Mouse (Mus musculus): Measurements from ENCODE around the gene Plcb4.
A peak's percentile ranks its signal among the peaks of the same experiment; 100 is the strongest.

Plcb4 gene

GRCm38 (mm10) chr2:135658486-135659390 lies at the start of gene Plcb4:
TSS of gene Plcb4 (plus strand) at chr2:135659011.
- DNase-seq (ENCODE audit: low spot score in 2 of 2), result peak; percentile 69

- no peak for DNase-seq (ENCODE audit: low spot score in 2 of 2)
Observed at GRCm38 (mm10) chr2:135614651-135615261, 44.1 kb upstream of the Plcb4 start.

- DNase-seq (ENCODE audit: low spot score in 2 of 2), result no peak
Observed at GRCm38 (mm10) chr2:135616090-135616489, 42.7 kb upstream of the Plcb4 start.

- DNase-seq (ENCODE audit: low spot score in 2 of 2), result no peak
Observed at GRCm38 (mm10) chr2:135618551-135618950, 40.3 kb upstream of the Plcb4 start.

- no peak for DNase-seq (ENCODE audit: low spot score in 2 of 2)
Observed at GRCm38 (mm10) chr2:135619956-135620355, 38.9 kb upstream of the Plcb4 start.

- DNase-seq (ENCODE audit: low spot score in 2 of 2), result no peak
Observed at GRCm38 (mm10) chr2:135627821-135628220, 31.0 kb upstream of the Plcb4 start.

- DNase-seq (ENCODE audit: low spot score in 2 of 2), result no peak
Observed at GRCm38 (mm10) chr2:135637227-135637626, 21.6 kb upstream of the Plcb4 start.

GRCm38 (mm10) chr2:135641002-135641401 lies 17.8 kb upstream of the Plcb4 start:
- no peak for DNase-seq (ENCODE audit: low spot score in 2 of 2)

GRCm38 (mm10) chr2:135641636-135642035 lies 17.2 kb upstream of the Plcb4 start:
- DNase-seq (ENCODE audit: low spot score in 2 of 2), result no peak

- no peak for DNase-seq (ENCODE audit: low spot score in 2 of 2)
Observed at GRCm38 (mm10) chr2:135646226-135646625, 12.6 kb upstream of the Plcb4 start.

- no peak for DNase-seq (ENCODE audit: low spot score in 2 of 2)
Observed at GRCm38 (mm10) chr2:135646654-135647053, 12.2 kb upstream of the Plcb4 start.

GRCm38 (mm10) chr2:135647985-135648384 lies 10.8 kb upstream of the Plcb4 start:
- DNase-seq (ENCODE audit: low spot score in 2 of 2), result no peak

GRCm38 (mm10) chr2:135650885-135651284 lies 7.9 kb upstream of the Plcb4 start:
- DNase-seq (ENCODE audit: low spot score in 2 of 2), result no peak

GRCm38 (mm10) chr2:135652040-135652439 lies 6.8 kb upstream of the Plcb4 start:
- DNase-seq (ENCODE audit: low spot score in 2 of 2), result no peak

- no peak for DNase-seq (ENCODE audit: low spot score in 2 of 2)
Observed at GRCm38 (mm10) chr2:135652451-135652850, 6.4 kb upstream of the Plcb4 start.

- DNase-seq (ENCODE audit: low spot score in 2 of 2), result no peak
Observed at GRCm38 (mm10) chr2:135655948-135656347, 2.9 kb upstream of the Plcb4 start.

GRCm38 (mm10) chr2:135656586-135656985 lies 2.2 kb upstream of the Plcb4 start:
- no peak for DNase-seq (ENCODE audit: low spot score in 2 of 2)

GRCm38 (mm10) chr2:135659391-135660180 lies 775 bp downstream of the Plcb4 start:
- peak; percentile 24 to 30 for DNase-seq (ENCODE audit: low spot score in 2 of 2)

GRCm38 (mm10) chr2:135660816-135661215 lies 2.0 kb downstream of the Plcb4 start:
- no peak for DNase-seq (ENCODE audit: low spot score in 2 of 2)

GRCm38 (mm10) chr2:135663785-135664184 lies 5.0 kb downstream of the Plcb4 start:
- DNase-seq (ENCODE audit: low spot score in 2 of 2), result no peak

GRCm38 (mm10) chr2:135667496-135667895 lies 8.7 kb downstream of the Plcb4 start:
- DNase-seq (ENCODE audit: low spot score in 2 of 2), result no peak

GRCm38 (mm10) chr2:135672459-135673104 lies 13.8 kb downstream of the Plcb4 start:
- DNase-seq (ENCODE audit: low spot score in 2 of 2), result no peak
